Mouse (Mus musculus) kidney, postnatal 4 days (tissue): ENCODE measurements around the gene Pskh1.
A peak's percentile ranks its signal among the peaks of the same experiment; 100 is the strongest.

Source experiments
- DNase-seq, 2 experiments: peaks; one replicate each; pipeline ENCODE4 v3.0.0; 2021; ENCODE audit warnings: mixed read lengths in 2 of 2

Pskh1 gene

GRCm38 (mm10) chr8:105900180-105900940 lies at the start of gene Pskh1:
Pskh1 (plus strand) TSS chr8:105900441.
- peak; percentile 95 to 96 for DNase-seq

GRCm38 (mm10) chr8:105850611-105851010 lies 49.6 kb upstream of the Pskh1 start:
- DNase-seq: no peak

- DNase-seq: peak; percentile 94 to 95
These were observed 48.5 kb upstream of the Pskh1 start for GRCm38 (mm10) chr8:105851651-105852143.

- DNase-seq: no peak
These were observed 48.0 kb upstream of the Pskh1 start for GRCm38 (mm10) chr8:105852146-105852729.

- no peak for DNase-seq
These were observed 47.1 kb upstream of the Pskh1 start, which contains the start of gene Cenpt for GRCm38 (mm10) chr8:105853178-105853577. Cenpt (minus strand) TSS chr8:105853278.

GRCm38 (mm10) chr8:105854303-105854702 lies 45.9 kb upstream of the Pskh1 start:
- DNase-seq: peak; percentile 20 to 41

GRCm38 (mm10) chr8:105854715-105855216 lies 45.5 kb upstream of the Pskh1 start, which contains the start of gene Thap11:
Thap11 (plus strand) TSS chr8:105855132.
- peak; percentile 95 to 97 for DNase-seq

GRCm38 (mm10) chr8:105855248-105856167 lies 44.7 kb upstream of the Pskh1 start:
- DNase-seq: peak; percentile 67 to 79

GRCm38 (mm10) chr8:105856168-105856835 lies 43.9 kb upstream of the Pskh1 start:
- no peak for DNase-seq

- DNase-seq: no peak
These were observed 41.7 kb upstream of the Pskh1 start for GRCm38 (mm10) chr8:105858495-105858894.

- DNase-seq: no peak
These were observed 40.9 kb upstream of the Pskh1 start for GRCm38 (mm10) chr8:105859314-105859713.

GRCm38 (mm10) chr8:105860143-105860981 lies 39.9 kb upstream of the Pskh1 start, which contains the start of gene Nutf2:
Nutf2 (plus strand) TSS chr8:105860580.
- DNase-seq: peak; percentile 95 to 98

GRCm38 (mm10) chr8:105861951-105862350 lies 38.3 kb upstream of the Pskh1 start:
- DNase-seq: peak; percentile 27 to 55

GRCm38 (mm10) chr8:105866364-105867029 lies 33.7 kb upstream of the Pskh1 start:
- peak in 1 of 2 experiments; percentile 18 for DNase-seq

- DNase-seq: no peak
These were observed 25.9 kb upstream of the Pskh1 start for GRCm38 (mm10) chr8:105874301-105874700.

- peak; percentile 91 to 92 for DNase-seq
These were observed 19.3 kb upstream of the Pskh1 start, which contains the start of gene Edc4 for GRCm38 (mm10) chr8:105880754-105881520. Edc4 (plus strand) TSS chr8:105880881.

GRCm38 (mm10) chr8:105889756-105890465 lies 10.3 kb upstream of the Pskh1 start:
- DNase-seq: no peak

GRCm38 (mm10) chr8:105890870-105891269 lies 9.4 kb upstream of the Pskh1 start:
- no peak for DNase-seq

GRCm38 (mm10) chr8:105892432-105892831 lies 7.8 kb upstream of the Pskh1 start:
- DNase-seq: peak; percentile 41 to 54
